Mouse (Mus musculus) ES-Bruce4 (cell line): ENCODE measurements at regions not wholly inside any gene's neighbourhood (a gene's known extent, or its start where the extent isn't known, plus 50 kb on each side); places are given as distances from the start of the nearest gene placed in this dataset.

Experiments
- CTCF ChIP-seq: IDR thresholded peaks from one replicate; pipeline ENCODE4 v1.8.1; 2011; ENCODE audit warnings: low read depth, low read length
- POLR2A ChIP-seq: IDR thresholded peaks from one replicate; pipeline ENCODE4 v1.8.1; 2011; ENCODE audit warnings: low read length; ENCODE audit not compliant: insufficient read depth

- TF ChIP-seq POLR2A: no peak
- TF ChIP-seq CTCF: no peak
Measured at GRCm38 (mm10) chr5:133885016-133885415, 214.5 kb upstream of the Castor2 start.
